Mouse (Mus musculus) neutrophil, adult 5-6 weeks (primary cell): ENCODE results near the gene Gabbr2. TPM values are rescaled to one million over a fixed set of nuclear protein-coding genes. Genes with fewer than 3 reads are reported as not detected.

Experiments used
- ATAC-seq: fragments of 151-379, 151-347 bp; 2 replicates; pipeline ENCODE4 v1.8.0; 2017; ENCODE audit warnings: mild to moderate bottlenecking, moderate TSS enrichment; ENCODE audit not compliant: insufficient number of reproducible peaks, poor library complexity, low FRiP score, severe bottlenecking; ENCODE audit errors: extremely low read depth
- total RNA-seq: library from RNA; stranded (forward); fragments of 200-1000 nt; gene quantifications from 2 replicates; pipeline ENCODE4 v1.2.3, GENCODE M21; 2017

Gabbr2 gene
- total RNA-seq, 1 experiment from 2014 or later = not detected

DNA sequence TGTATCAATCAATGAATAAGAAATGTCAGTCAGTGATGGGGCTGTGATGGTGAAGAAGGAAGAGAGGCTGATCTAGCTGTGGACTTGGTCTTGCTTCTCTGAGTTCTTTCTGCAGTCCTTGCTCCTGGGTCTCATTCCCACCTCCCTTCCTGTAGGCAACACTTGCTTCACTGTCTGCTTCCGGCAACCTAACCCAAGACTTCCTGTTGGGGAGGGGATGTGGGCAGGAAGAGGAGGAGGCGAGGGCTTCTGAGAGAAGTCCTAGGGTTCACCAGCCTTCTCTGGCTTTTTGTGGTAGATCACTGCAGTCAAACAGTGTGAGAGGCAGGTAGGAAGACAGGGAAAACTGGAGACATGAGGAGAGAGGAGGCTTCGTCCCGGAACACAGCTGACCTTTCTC lies 239.4 kb downstream of the Gabbr2 start:
- no peak for ATAC-seq

DNA sequence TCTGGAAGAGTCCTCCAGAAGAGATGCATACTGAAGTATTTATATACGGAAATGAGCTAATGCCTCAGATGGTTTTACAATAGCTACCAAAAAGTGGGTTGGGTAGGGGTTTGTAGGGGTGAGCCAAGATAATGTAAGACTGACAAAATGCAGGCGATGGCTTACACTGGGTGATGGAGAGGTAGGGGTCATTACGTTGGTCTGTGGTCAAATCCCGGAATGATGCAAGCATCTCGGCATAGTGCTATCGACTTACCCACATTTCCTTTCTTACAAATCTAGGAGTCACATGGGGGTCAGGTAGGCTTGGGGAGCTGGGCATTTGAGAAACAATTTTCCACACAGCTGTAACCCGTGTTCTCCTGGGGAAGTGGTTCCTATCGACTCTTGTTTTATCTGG lies 242.7 kb downstream of the Gabbr2 start:
- ATAC-seq = no peak

DNA sequence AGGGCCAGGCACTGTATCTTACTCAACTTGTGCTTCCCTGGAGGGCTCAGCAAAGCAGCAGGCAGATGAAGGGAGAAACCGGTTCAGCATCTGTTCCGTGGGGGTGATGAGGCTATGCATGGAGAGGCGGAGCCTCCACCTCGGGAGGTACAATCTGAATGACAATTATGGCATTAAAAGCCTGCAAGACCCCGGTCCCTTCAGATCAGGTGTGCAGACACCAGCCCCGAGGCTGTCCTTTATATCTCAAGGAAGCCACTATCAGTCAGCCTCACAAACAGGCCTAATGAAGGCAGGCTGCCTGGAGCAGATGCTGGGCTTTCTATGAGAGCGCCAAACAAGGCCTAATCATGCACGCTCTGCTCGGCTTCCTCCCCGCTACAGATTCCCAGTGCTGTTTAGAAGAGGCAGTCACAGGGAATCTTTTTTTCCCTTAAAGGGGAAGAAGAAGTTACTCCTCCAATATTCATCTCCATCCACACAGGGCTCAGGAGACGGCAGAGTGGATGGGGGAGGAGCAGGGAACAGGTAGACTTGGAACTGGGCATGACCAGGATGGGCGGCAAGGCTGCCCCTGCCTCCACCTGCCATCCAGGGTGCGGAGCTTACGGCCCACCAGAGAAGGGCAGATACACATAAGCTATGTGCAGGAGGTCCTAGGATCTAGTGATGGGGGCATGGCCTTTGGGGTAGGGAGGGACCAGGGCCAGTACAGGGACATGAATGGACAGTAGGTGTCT lies 244.5 kb downstream of the Gabbr2 start:
- no peak for ATAC-seq

DNA sequence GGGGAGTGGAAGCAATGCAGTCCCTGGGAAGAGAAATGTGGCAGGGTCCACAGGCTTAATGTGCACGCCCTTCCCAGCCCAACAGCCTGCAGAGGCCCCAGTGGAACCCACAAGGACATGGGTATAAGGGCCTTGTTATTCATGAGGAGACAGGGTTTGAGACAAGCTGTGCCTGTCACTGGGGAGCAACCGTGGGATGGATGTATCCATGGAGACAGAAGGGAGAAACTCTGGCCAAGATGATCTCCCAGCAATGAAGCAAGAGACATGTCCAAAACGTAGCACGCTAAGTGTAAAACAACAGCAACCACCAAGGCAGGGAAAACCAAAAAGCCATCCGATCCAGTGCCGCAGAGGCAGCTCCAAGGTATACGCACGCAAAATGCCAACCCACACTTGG lies 246.1 kb downstream of the Gabbr2 start:
- no peak for ATAC-seq

DNA sequence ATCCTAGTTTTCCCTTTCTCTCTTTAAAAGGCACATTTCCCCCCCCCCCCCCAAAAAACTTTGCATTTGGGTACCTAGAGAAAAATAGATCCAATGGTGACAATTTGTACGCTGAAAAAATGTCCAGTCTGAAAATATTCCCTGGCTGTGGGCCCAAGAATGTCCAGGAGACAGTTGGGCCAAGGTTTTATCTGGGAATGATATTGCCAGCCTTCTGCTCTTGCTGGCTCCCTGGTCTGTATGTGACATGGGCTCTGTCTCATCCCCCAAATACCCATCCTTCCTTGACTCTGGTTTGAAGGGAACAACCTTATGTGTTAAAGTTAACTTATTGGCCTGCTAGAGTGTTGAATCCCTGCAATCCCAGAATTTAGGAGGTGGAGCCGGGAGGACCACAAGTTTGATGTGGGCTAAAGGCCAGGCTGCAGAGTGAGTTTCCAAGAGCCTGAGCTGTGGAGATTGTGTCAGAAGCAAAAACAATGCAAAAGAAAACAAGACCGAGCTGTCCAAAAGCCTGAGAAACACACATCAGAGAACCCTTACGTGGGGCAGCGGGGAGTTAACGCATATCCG lies 247.0 kb downstream of the Gabbr2 start:
- ATAC-seq = no peak

DNA sequence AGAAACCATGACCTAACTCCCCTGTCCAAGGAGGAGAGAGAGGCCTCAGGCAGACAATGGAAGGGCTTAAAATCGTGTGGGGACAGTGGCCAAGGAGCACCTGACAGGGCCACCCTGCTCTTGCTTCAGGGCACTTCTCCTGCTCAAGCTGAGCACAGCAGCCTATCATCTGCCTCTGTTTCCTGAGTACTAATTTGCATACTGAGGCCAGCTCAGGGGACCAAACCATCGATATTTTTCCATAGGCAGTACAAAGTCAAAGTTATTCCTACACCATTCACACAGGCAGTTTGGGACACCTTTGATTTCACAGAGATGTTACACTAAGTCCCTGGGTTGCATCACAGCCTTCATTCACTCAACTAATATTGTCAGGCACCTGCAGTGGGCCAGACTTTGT lies 249.1 kb downstream of the Gabbr2 start:
- no peak for ATAC-seq

DNA sequence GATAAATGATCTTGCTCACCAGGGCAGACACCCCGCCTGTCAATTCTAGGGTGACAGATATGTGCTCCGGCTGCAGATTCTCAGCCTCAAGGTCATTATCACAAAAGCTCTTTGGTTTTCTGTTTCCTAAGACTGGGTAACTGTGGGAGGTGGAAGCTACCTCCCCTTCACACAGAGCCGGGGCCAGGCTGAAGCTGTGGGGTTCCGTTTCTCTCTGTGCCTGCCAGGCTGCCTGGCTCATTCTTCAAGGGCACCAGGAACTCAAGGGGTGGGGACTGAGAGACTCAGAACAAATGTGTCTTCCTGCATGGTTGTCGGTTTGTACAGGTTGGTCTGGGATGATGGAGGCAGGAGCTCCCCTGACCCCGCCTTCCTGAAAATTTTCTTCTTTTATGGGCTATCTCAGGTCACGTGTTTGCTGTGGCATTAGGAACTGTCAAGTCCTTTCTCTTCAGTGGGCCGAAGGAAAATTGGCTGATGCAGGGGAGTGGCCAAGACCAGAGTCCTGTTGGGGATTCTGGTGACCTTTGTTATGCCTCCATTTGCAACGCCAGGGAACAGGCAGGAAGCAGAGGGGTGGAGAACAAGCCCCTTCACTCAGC lies 254.7 kb downstream of the Gabbr2 start:
- ATAC-seq = no peak

DNA sequence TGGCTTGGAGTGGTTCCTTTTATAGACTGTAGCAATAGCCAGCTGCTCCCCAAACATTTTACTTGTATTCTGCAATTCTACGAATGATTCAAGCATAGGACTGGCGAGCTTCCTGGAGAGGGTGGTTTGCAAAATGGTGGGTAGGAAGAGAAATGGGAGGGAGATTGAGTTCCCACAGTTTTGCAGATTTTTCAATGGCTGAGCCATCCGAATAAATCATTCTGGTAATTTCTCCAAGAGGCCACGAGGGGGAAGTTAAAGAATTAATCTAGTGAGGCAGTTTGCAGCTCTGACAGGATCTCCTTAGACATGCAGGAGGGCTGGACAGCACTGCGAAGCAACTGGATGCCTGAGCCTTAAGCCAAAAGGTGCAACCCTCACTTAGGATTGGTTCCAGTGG lies 256.8 kb downstream of the Gabbr2 start:
- ATAC-seq = no peak

DNA sequence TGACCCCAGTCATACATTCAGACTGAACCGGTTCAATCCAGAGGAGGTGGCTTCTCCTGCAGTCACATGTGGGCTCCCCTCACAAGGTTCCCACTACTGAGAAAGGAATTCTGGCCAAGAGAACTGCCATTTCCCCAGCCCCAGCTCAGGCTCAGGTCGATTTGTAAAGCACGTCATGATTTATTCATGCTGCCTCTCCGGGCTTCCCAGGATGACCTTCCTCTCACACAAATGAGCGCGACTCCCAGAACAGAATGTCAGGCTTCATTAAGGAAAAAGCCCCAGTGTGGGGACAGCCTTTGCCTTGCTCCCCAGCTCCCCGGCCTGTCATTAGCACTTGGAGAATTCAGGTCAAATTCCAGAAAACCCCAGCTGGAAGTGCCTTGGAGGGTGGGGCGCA lies 260.1 kb downstream of the Gabbr2 start:
- no peak for ATAC-seq

DNA sequence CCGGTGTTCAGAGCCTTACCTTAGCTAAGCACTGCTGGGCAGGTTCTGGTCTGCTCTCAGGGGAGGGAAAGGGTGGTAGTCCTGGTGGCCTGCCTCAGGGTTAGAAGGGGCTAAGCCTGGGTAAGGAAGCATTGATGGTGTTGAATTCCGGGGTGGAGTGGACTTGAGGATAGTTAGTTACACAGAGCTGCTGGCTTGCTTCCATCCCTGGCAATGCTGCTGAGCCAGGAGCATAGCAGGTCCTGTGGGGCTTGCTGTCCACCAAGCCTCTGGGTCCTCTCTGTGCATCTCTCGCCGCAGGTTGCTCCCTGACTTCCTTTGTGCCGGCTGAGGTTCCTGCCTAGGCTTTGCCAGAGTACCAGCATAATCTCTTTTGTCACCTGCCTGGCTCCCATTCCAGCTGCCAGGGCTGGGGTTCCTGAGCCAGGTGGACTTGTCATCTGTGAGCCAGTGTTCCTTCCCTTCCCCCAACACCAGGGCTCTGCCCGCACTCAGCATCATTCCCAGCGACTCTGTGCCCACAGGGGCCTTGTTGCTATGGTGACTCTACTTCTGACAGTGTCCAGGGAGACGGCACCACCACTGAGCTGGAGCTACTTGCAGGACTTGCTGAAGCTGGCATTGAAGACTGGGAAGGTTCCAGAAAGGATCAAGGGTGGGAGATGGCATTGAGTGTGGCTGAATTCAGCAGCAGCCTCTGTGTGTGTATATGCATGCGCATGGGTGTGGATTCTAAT lies 262.2 kb downstream of the Gabbr2 start:
- no peak for ATAC-seq

DNA sequence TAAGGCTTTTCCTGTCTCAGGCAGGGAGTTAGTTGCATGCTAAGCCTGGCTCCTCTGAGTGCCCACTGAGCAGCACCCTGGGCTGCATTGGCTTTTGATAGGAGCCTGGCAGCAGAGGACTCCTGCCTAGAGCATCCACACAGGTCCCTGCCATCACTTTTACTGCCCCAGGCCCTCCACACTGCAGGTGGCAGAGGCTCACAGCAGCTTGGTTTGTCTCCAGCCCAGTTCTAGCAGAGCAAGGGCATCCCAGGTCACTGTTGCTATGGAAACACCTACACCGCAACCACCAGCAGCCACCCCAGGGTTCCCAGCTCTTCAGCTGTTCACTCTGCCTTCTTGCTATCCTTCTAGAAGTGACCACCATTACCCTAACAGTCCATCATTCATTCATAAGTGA lies 263.4 kb downstream of the Gabbr2 start:
- no peak for ATAC-seq

DNA sequence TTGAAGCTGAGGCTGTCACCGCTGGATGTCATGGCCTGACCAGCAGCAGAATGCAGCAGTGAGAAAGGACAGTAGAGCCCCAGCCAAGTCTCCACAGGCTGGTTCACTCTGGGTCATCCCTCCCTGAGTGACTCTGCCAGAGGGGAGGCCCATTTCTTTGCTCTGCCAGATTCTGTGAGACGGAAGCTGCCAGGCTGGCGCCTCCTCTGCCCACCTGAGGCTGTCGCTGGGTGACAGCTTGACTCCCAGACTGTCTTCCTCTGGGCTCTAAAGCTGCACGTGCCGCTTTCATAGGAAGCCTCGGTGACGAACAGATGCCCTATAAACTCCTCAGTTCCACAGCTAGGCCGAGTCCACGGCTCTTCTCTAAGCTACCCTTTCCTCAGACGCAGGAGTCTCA lies 264.5 kb downstream of the Gabbr2 start:
- no peak for ATAC-seq

DNA sequence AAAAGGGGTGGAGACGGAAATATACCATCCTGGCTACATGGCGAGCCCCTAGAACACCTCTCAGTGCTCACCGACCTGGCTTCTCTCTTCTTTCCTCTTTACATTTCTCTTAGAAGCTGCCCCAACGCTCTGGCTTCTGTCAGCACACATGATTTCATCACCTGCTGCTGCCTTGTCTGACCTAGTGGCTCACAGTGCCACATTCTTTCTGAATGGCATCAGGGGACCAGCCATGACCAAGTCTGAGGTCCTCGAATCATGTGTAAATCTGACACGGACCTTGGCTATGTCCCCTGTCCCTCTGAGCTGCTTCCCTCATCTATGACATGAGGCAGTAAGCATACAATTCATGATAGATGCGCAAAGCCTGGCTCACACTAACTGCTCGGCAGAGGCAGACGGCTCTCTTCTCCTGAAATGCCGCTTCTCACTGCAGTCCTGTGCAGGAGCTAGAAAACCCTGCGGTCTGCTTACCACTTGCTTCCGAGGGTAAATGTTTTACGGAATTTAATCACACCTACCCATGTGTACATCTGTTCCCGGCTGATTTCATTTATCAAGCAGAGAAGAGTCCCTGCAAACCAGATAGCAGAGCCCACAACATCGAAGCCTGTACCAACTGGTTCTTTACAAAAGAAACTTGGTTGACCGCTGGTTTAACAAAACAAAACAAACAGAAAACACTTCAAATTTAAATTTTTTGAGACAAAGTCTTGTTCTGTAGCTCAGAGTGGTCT lies 270.7 kb downstream of the Gabbr2 start:
- no peak for ATAC-seq

DNA sequence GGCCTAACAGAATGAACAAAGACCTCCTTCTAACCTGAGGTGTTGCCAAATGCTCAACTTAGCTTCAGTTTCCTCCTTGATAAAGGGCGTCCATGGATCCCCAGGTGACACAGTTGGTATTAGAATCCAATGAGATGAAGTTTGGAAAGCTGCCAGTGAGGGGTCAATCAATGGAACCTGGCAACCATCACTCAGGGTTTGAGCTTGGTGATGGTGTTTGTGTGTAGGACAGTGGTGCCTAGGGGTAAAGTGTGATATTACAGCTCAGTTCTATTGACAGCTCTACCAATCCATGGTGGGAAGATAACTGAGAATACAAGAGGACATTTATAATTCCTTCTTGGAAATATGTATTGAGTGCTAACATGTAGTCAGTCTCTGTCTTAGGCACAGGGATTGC lies 271.6 kb downstream of the Gabbr2 start:
- no peak for ATAC-seq

DNA sequence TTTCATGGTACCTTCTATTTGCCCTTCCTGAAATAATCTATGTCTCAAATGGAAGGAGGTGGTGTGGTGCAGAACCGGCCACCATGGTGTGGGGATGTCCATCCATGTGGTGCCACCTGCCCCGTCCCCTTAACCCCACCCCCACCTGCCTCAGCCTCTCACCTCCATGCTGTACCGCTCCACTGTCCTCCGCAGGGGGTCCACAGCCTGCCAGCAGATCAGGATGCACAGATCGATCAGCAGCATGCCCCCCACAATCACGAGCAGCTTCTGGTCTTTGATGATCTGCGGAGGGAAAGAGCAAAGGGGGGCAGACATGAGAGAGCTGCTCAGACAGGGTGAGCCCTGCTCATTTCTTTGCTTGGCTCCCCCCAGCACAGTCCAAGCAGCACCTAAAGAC lies 273.0 kb downstream of the Gabbr2 start:
- no peak for ATAC-seq

DNA sequence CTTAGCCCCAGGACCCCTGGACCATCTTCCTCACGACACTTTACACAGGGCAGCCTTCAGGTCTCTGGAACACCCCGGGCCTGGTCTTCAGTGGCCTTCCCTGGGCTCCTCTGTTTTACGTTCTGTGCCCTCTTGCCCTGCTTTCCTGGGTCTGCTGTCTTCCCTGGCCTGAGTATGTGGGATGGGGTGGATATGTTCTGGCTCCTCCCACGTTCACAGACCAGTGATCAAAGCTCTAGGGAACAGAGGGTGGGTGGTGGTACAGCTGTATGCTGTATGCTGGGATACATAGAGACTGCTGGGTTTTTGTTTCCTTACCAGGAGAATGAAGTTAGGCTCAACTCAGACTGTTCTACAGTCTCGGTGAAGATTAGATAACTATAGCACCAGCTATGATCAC lies 274.5 kb downstream of the Gabbr2 start:
- ATAC-seq = no peak

DNA sequence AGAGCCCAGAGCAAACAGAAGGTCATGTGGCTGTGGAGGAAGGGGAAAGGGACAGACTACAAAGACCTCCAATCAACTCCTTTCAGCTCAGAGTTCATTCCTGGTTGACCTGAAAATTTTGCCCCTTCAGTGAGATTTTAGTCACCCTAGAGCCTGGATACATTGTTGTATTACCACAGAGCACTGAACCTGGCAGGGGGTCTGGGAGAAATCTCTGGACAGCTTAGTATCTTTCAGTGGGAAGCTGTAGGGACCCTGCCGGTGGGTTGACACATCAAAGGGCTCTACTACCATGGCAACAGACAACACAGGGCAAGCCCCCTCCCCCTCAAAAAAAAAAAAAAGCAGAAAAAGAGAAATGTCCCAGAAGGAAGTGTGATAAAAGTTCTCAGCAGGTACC lies 275.3 kb downstream of the Gabbr2 start:
- ATAC-seq = no peak

DNA sequence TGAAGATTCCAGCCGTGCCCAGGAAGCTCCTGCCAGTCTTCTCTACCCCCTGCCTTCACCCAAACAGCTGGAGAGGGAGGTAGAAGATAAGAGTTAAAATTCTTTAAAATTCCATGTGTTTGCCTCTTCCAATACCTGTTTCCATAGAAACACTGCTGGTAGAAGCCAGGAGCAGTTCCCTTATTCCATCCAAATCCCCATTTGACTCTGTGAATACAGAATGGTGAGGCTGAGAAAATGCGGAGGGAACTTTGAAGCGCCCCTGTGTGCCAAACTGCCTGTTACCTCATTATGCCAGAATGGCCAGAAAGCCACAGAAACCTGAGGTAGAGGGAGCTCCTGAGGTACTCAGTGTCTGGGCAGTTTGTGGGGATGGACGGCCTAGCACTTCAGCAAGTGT lies 281.1 kb downstream of the Gabbr2 start:
- ATAC-seq = no peak

DNA sequence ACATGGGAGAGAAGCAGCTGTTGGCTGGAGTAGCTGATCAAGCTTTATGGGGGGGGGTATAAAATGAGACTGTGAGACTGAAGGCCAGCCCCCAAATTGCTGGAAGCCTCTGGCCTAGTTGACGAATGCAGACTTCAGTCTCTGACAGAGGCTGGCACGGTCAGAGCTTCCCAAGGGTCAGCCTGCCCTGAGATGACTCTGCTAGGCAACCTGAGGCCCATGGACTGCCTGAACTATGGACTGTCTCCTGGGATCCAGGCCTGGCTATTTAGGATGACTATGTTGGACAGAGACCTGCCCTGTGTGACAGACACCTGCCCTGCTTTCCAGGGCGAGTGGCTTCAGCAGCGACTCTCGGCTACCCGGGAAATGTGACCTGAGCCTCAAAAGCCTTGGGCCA lies 281.7 kb downstream of the Gabbr2 start:
- ATAC-seq = no peak
